Mouse (Mus musculus) megakaryocyte, embryonic 14.5 days (primary cell): Measurements from ENCODE around the gene Treml4.

Experiments used
- FLI1 ChIP-seq: IDR thresholded peaks from 2 replicates; pipeline ENCODE4 v1.6.1; 2012; ENCODE audit warnings: low read length, inconsistent platforms, mixed read lengths
- GATA1 ChIP-seq: IDR thresholded peaks from 3 replicates; pipeline ENCODE4 v1.6.1; 2012; ENCODE audit warnings: mixed read lengths, low read length, inconsistent platforms, borderline replicate concordance

DNA sequence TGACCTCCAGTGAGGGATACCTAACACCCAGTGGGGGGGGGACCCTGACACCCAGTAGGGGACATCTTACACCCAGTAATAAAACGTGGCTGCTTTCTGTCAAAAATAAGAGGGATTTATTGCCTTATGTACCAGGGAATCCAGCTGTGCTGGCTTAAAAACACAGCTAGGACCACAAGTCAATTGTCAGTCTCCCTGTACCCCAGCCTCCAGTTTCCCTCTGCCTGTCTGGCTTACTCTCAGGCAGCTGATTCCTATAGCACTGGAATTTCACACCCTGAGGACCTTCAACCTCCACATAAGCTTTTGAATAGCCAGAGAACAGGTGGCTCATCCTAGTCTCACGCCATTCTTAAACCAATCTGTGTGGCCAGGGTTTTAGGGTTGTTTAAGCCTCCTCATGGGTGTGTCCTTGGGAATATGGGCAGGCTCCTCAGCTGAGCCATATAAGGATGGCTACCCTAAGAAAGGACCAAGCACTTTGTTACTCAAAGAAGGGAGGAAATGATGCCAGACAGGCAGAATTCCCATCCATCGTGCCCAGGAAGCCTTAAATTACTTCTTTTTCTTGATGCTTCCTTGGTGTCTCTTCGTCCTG, 28.2 kb upstream of the Treml4 start:
- TF ChIP-seq GATA1 (no peak), FLI1 (no peak)
